Mouse (Mus musculus) left cerebral cortex, postnatal 14 days (tissue): Measurements from ENCODE around the gene Ezr. TPM values are rescaled to one million over a fixed set of nuclear protein-coding genes. Genes with fewer than 3 reads are reported as not detected.

Experiments used
- DNase-seq, 2 experiments: peaks; one replicate each; pipeline ENCODE4 v3.0.0; 2021 to 2022; ENCODE audit warnings: low spot score in 2 of 2, mixed read lengths in 1 of 2
- intact Hi-C: fragments of 180-260 bp; cut with DNase I; formaldehyde crosslinking; loops from one replicate; pipeline ENCODE4 v1.15.1; 2025
- long read RNA-seq, 2 experiments: library from polyadenylated mRNA; stranded (forward); transcript quantifications; one replicate each; pipeline ENCODE4 v2.0.0; 2021
- total RNA-seq, 2 experiments: library from RNA; stranded (reverse); gene quantifications; 2 replicates each; pipeline ENCODE4 v1.2.3; 2021

Gene Ezr
- 10 to 100 TPM; 43.6 to 47.9 TPM for total RNA-seq
- long read RNA-seq, experiment 1, transcript Ezr-201 (13 exons, 3,164 nt): major isoform, 53 of 77 reads
- long read RNA-seq, experiment 1, partial matches to known transcripts: 13 of 77 reads
- long read RNA-seq, experiment 1, other reads (novel, unspliced or antisense): 11 of 77 reads
- long read RNA-seq, experiment 2, transcript Ezr-201 (13 exons, 3,164 nt): major isoform, 48 of 67 reads
- long read RNA-seq, experiment 2, partial matches to known transcripts: 10 of 67 reads
- long read RNA-seq, experiment 2, other reads (novel, unspliced or antisense): 9 of 67 reads

GRCm38 (mm10) chr17:6782611-6783005 lies at the start of gene Ezr:
Gene Ezr, minus strand, starts transcription at chr17:6782784.
- intact Hi-C loops: loop anchor here (5.0 kb wide), 1 partner anchor 45 kb away; no protein-coding TSS in a partner anchor

DNA sequence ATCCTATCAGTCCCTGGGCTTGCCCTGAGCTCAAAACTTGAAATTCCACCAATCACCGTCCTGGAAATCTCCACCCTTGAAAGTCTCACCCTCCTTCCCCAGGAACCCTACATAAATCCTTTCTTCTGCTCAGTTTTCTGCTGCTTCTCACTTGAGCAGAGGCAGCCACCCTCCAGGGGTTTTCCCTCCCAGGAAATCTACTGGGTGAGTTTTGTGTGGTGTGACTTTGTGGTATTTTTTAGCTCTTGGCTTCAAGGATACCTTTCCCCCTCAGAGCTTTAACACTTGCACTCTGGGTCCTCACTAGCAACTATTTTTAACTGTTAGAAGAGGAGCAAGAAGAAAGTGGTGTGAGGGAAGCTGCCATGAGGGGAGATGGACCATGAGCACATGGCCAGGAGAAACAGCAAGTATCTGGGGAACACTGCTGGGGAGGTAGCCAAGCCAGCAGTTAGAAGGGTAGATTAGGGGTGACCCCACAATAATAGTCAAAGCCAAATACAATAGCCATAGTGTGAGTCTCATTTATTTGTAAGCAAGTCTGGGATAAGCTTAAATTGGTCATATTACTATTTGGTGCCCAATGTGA lies 47.5 kb upstream of the Ezr start:
- intact Hi-C loops: no loop called here

More at GRCm38 (mm10) chr17:6782611-6783005, at the start of gene Ezr:
- peak; percentile 65 to 76 for DNase-seq

GRCm38 (mm10) chr17:6828531-6829150 lies 46.1 kb upstream of the Ezr start:
- no peak for DNase-seq
- intact Hi-C loops: loop anchor here (5.0 kb wide), 1 partner anchor 46 kb away; the partner anchor contains the start of gene Ezr

More for the DNA sequence above, 47.5 kb upstream of the Ezr start:
- no peak for DNase-seq

GRCm38 (mm10) chr17:6827740-6828461 lies 45.3 kb upstream of the Ezr start:
- peak; percentile 93 to 94 for DNase-seq
- intact Hi-C loops: loop anchor here (5.0 kb wide), 1 partner anchor 46 kb away; the partner anchor contains the start of gene Ezr

DNA sequence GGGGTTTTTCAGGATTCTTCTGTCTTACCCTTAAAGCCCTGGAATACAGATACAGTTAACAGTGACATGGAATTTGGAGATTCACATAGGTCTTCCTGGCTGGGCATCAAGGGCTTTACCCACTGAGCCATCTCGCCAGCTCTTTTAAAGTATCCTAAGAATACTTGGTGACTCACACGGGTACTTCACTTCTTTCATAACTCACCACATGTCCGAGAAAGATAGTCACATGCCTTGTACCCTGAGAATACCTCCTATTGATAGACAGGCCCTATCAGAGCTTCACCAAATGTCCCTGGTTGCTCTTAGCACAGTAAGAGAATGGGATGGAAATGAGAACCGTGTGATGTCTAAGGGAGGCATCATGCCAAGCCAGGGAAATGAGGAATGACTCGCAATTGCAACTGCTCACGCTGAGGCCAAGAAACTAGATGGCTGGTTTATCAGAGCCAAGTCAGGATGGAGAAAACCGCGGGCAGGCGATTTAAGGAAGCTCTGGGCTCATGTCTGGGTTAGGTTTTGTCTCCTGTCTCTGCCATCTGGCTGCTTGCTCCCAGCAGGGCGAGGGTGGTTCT lies 44.7 kb upstream of the Ezr start:
- intact Hi-C loops: loop anchor here (5.0 kb wide), 1 partner anchor 45 kb away; the partner anchor contains the start of gene Ezr
- peak; percentile 58 to 87 for DNase-seq

- intact Hi-C loops: no loop called here
- no peak for DNase-seq
Measured at GRCm38 (mm10) chr17:6816796-6817195, 34.2 kb upstream of the Ezr start.

DNA sequence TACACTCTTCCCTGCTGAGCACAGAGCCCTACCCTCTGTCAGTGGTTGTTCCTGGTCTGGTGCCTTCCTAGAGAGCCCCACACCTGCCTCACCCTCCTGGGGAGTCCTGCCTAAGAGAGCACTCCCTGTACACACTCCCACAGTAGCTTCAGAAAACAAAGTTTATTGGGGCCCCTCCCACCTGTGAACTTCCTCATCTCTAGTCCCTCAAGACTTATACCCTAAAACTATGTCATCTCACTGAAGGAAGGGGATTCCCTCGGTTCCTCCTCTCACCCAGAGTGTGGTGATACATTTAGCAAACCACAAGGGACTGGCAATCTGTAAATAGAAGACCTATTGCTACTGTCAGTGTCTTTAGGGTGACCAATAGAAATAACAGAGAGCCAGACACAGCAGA lies 33.6 kb upstream of the Ezr start:
- DNase-seq: no peak
- intact Hi-C loops: no loop called here

DNA sequence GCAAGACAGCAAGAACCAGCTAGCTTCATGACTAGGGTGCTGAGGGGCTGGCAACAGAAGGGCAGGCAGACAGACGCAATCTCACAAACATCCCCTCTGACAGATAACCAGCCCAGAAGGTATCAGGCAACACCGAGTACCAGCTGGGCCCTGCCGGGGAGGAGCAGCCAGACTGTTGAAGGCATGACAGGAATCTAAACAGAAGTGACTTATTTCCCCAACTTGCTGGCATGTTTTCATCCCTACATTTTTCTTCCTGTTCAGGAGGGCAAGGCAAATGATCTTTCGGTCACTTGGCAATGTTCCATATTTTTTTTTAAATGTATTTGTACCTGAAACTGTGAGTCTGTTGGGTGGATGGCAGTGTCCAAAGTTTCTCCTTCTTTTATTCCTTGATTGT lies 32.1 kb upstream of the Ezr start:
- intact Hi-C loops: no loop called here

GRCm38 (mm10) chr17:6812851-6813191 lies 30.2 kb upstream of the Ezr start:
- intact Hi-C loops: no loop called here
- no peak for DNase-seq

More for the DNA sequence above, 32.1 kb upstream of the Ezr start:
- no peak for DNase-seq

DNA sequence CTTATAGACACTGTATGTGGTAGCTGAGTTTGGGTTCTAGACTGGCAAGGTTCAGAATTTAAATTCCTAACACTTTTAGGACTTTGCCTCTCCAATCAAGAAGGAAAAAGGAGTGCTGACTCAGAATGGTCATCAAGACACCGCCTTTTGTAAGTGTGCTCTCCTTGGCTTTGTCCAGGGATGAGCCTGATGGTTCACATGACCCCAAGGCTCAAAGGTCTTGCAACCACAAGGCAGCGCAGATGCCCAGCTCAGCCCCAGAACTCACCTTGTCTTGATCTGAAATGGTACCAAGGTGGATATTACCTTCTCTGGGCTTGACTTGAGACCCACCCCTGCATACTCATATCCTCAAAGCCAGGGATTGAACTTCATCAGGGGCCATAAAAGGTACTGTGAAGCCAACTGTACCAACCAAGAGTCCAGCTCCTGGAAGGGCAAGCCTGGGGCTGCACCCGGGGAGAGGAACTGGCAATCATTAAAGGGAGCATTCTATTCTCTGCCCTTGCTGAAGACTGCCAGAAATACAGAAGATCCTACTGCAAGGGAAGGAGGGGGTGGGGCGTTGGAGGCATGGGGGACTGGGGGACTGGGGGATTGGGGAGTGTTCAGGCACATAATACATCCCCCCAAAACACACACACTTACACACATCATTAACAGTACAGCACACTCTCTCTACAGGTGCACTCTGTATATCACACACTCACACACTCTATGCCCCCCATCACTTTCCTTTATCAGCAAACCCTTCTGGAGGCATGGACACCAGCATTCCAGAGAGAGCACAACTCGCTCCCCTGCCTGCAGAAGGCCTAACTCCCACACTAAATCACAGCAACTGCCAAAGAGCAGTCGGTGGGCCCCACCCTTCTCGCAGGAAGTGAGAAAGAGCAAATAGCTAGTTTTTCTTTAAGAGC lies 29.6 kb upstream of the Ezr start:
- intact Hi-C loops: no loop called here
- no peak for DNase-seq

DNA sequence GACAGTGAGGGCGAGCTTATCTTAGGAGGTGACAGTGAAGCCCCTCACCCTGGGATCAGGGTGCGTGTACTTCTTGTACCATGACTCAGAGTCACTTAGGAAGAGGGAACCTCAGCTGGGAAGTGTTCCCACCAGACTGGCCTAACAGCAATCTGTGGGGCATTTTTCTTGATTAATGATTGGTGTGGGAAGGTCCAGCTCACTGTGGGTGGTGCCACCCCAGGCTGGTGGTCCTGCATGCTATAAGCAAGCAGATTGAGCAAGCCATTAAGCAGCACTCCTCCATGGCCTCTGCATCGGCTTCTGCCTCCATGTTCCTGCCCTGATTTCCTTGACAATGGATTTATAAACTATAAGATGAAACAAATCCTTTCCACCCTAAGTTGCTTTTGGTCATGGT lies 26.7 kb upstream of the Ezr start:
- DNase-seq: no peak
- intact Hi-C loops: no loop called here

- DNase-seq: peak; percentile 39 to 79
- intact Hi-C loops: no loop called here
Measured at GRCm38 (mm10) chr17:6808521-6809165, 26.1 kb upstream of the Ezr start.

DNA sequence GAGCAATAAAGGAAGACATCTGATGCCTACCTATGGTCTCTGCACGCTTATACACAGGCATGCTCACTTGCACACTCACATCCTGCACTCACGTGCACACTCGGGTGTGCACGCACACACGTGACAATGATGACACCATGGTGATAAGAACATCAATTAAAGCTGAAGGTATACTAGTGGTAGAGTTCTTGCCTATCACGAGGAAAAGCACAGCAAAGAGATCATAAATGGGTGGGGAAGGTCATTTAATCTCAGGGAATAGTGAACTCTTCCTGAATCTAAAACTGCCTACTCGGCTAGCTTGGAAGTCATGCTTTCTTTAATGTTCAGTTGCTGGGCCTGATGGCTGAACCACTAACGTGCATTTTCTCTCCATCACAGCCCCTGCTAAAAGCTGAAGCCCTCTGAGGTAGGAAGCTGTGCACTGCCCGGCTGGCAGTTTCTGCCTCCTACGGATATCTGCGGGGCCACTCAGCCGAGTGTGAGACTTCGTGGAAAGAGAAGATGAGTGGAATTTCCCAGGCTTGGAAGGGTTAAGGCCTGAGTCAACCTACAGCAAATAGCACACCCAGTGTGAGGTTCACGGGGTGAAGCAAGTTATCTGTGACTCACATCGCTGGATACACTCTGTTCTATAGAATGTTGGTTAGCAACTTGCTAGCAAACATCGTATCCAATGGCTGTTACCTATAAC lies 25.4 kb upstream of the Ezr start:
- intact Hi-C loops: no loop called here

GRCm38 (mm10) chr17:6804853-6805543 lies 22.4 kb upstream of the Ezr start:
- intact Hi-C loops: no loop called here
- DNase-seq: no peak

More for the DNA sequence above, 25.4 kb upstream of the Ezr start:
- DNase-seq: no peak

DNA sequence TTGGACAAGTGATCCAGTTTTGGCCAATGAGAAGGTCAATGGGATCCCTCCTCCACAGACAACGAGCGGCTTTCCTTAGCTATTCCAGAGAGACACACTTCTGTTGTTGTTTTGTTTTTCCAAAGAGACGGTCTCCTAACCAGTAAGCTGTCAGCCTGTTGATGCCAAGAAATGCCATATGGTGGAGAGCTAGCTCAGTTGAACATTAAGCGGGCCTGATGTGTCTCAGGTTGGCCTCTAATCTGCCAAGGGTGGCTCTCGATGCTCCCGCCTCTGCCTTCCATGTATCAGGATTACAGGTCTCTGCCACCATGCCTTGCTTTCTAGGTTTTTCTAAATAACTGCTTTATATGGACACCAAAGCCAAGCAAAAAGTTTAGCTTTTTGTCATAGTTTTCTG lies 21.5 kb upstream of the Ezr start:
- intact Hi-C loops: no loop called here

DNA sequence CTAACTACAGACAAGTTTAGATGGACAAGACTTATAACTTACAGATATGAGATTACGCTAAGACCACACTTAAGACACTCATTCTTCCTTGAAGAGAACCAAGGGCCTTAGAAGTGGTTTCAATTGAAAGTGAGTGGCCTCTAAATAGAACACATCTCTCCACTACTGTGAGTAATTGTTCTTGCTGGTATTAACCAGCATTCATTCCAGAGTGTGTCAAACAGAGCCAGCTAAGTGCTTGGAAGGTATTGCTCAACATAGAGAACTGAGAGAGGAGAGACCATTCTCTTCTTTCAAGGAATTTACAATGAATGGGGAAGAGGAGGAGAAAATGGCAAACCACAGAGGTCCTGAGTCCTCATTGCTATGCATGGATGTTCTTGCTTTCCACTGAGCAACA lies 21.0 kb upstream of the Ezr start:
- DNase-seq: no peak
- intact Hi-C loops: no loop called here

More for the DNA sequence above, 21.5 kb upstream of the Ezr start:
- no peak for DNase-seq
